Mouse (Mus musculus): ENCODE data around the gene Vsir. TPM values are rescaled to one million over a fixed set of nuclear protein-coding genes. Genes with fewer than 3 reads are reported as not detected.

Vsir gene
- total RNA-seq, 2 experiments from 2014 or later = 26.6 to 32.3 TPM

DNA sequence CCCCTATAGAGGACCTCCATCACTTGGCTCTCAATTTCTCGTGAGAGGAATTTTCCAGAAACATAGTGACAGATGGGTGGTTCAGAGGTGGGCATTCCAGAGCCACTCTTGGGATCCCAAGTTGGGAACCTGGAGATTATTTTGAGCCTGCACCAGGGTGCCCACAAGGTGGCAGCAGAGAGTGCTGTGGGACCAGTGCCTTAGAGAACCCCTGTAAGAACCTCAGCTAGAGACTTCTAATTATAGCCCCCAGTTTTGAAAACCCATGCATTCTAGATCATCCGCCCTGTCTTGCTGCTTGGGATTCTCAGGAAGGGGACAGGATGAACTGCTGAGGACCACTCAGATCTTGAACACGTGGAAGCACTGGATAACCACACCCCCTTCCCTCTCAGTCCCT lies 71.5 kb downstream of the Vsir start:
- intact Hi-C loops (cut with DNase I) = loop anchor here (2.0 to 10.0 kb wide), 2 partner anchors 273 to 279 kb away; partner anchors contain the start of gene Cdh23
- DNase-seq (ENCODE audit: low spot score in 2 of 2) = peak; percentile 65 to 72

DNA sequence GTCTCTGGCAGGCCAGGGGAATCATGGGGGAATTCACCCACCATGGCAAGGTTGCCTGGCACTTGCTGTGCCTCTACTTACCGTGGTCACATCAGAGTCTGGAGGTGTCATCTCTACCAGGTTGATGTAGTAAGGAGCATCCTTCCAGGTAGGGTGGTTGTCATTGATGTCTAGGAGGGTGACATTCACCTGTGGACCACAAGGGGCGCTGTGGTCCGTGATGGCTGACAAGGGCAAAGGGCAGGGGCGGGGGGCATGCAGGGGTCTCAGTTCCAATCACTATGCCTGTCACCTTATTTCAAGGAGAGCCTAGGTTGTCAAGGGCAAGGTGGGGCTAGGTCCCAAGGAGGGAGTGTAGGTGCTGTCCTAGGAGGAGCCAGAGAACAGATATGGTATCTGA lies 73.0 kb downstream of the Vsir start:
- intact Hi-C loops (cut with DNase I) = loop anchor here (2.0 to 10.0 kb wide), 3 partner anchors 108 to 277 kb away; partner anchors contain the start of gene Cdh23
- DNase-seq (ENCODE audit: low spot score in 2 of 2) = no peak

Other genes with a start within 250 kb of the Vsir start
- 100 to 1,000 TPM; 588 to 602 TPM for gene Spock2, start 240.6 kb upstream of the Vsir start, total RNA-seq (2021)
- gene Chst3, start 127.6 kb upstream of the Vsir start, total RNA-seq (2021) = 1 to 10 TPM; 1.6 to 1.8 TPM
- 1,000 to 10,000 TPM; 1,491 to 1,558 TPM for gene Psap, start 69.2 kb upstream of the Vsir start, total RNA-seq (2021)
- gene Gm17455, start 52.9 kb downstream of the Vsir start, total RNA-seq (2021) = 1 to 10 TPM in 1 of 2 experiments, under 1 TPM in 1; 0.44 to 1.3 TPM

Measured in left cerebral cortex, postnatal 25 days (tissue).